Mouse (Mus musculus): ENCODE data around the gene Kcnj12. TPM values are rescaled to one million over a fixed set of nuclear protein-coding genes. Genes with fewer than 3 reads are reported as not detected.

The Kcnj12 gene
- 0.33 and 0.61 TPM in 2 replicates for polyA plus RNA-seq (2015; fragmentation: Nextera tagmentation; extraction: Ambion mirVana)

GRCm38 (mm10) chr11:61022550-61023391, at the start of gene Kcnj12:
Gene Kcnj12, plus strand, starts transcription at chr11:61022564.
- no peak for DNase-seq (ENCODE audit: low spot score)
- no peak for TF ChIP-seq CTCF (IDR thresholded peaks at IDR 0.05)
- no peak for TF ChIP-seq EP300 (IDR thresholded peaks at IDR 0.05)
- WGBS, result 4% methylated on average over 64 of the region's 81 CpGs
- Histone ChIP-seq H3K36me3 (ENCODE audit: insufficient read depth, low read length) (no peaks in the 10 kb centered on the region), H3K27ac (ENCODE audit: low read length) (no peak within 1 kb of the TSS), H3K4me3 (ENCODE audit: low read depth, low read length) (peak within 1 kb of the TSS; percentile 38), H3K9me3 (ENCODE audit: low read length) (no peaks in the 10 kb centered on the region), H3K4me2 (replicated peaks; ENCODE audit: low read depth, low read length) (peak within 1 kb of the TSS; percentile 67), H3K9ac (replicated peaks; ENCODE audit: low read depth) (no peak within 1 kb of the TSS), H3K4me1 (ENCODE audit: insufficient read depth, low read depth, low read length) (no peaks in the 10 kb centered on the region), H3K27me3 (replicated peaks; ENCODE audit: insufficient read depth, low read length) (peaks cover 39% of the 10 kb centered on the region)
- no peak for ATAC-seq

GRCm38 (mm10) chr11:60975097-60975496, 47.3 kb upstream of the Kcnj12 start:
- H3K4me1 ChIP-seq (ENCODE audit: insufficient read depth, low read depth, low read length), result no peaks in the 10 kb centered on the region
- 54% methylated on average over 11 of the region's 11 CpGs for WGBS
- no peak overlapping the region for H3K9ac ChIP-seq (replicated peaks; ENCODE audit: low read depth)
- H3K9me3 ChIP-seq (ENCODE audit: low read length), result no peaks in the 10 kb centered on the region
- no peak for ATAC-seq
- no peaks in the 10 kb centered on the region for H3K27me3 ChIP-seq (replicated peaks; ENCODE audit: insufficient read depth, low read length)
- H3K4me3 ChIP-seq (ENCODE audit: low read depth, low read length), result no peak overlapping the region
- no peak overlapping the region for H3K27ac ChIP-seq (ENCODE audit: low read length)
- no peak for DNase-seq (ENCODE audit: low spot score)
- no peaks in the 10 kb centered on the region for H3K36me3 ChIP-seq (ENCODE audit: insufficient read depth, low read length)
- TF ChIP-seq EP300 (IDR thresholded peaks at IDR 0.05) (no peak), CTCF (IDR thresholded peaks at IDR 0.05) (no peak)
- no peak overlapping the region for H3K4me2 ChIP-seq (replicated peaks; ENCODE audit: low read depth, low read length)

GRCm38 (mm10) chr11:60976234-60976633, 46.1 kb upstream of the Kcnj12 start:
- DNase-seq (ENCODE audit: low spot score) (no peak), ATAC-seq (no peak)
- no peak for TF ChIP-seq CTCF (IDR thresholded peaks at IDR 0.05)
- no peak for TF ChIP-seq EP300 (IDR thresholded peaks at IDR 0.05)
- H3K4me3 ChIP-seq (ENCODE audit: low read depth, low read length), result no peak overlapping the region
- 71% methylated on average over 2 of the region's 2 CpGs for WGBS
- H3K27me3 ChIP-seq (replicated peaks; ENCODE audit: insufficient read depth, low read length), result no peaks in the 10 kb centered on the region
- H3K4me1 ChIP-seq (ENCODE audit: insufficient read depth, low read depth, low read length), result no peaks in the 10 kb centered on the region
- H3K36me3 ChIP-seq (ENCODE audit: insufficient read depth, low read length), result no peaks in the 10 kb centered on the region
- H3K9ac ChIP-seq (replicated peaks; ENCODE audit: low read depth), result no peak overlapping the region
- no peak overlapping the region for H3K4me2 ChIP-seq (replicated peaks; ENCODE audit: low read depth, low read length)
- H3K27ac ChIP-seq (ENCODE audit: low read length), result no peak overlapping the region
- H3K9me3 ChIP-seq (ENCODE audit: low read length), result no peaks in the 10 kb centered on the region

- Histone ChIP-seq H3K36me3 (ENCODE audit: insufficient read depth, low read length) (no peaks in the 10 kb centered on the region), H3K4me2 (replicated peaks; ENCODE audit: low read depth, low read length) (no peak overlapping the region), H3K27ac (ENCODE audit: low read length) (no peak overlapping the region), H3K9me3 (ENCODE audit: low read length) (no peaks in the 10 kb centered on the region), H3K4me1 (ENCODE audit: insufficient read depth, low read depth, low read length) (no peaks in the 10 kb centered on the region), H3K4me3 (ENCODE audit: low read depth, low read length) (no peak overlapping the region), H3K27me3 (replicated peaks; ENCODE audit: insufficient read depth, low read length) (no peaks in the 10 kb centered on the region), H3K9ac (replicated peaks; ENCODE audit: low read depth) (no peak overlapping the region)
- WGBS, result 30% methylated on average over 7 of the region's 8 CpGs
- ATAC-seq, result peak; percentile 57
- DNase-seq (ENCODE audit: low spot score), result peak; percentile 71
- TF ChIP-seq CTCF (IDR thresholded peaks at IDR 0.05) (peak; percentile 48), EP300 (IDR thresholded peaks at IDR 0.05) (no peak)
Observed at GRCm38 (mm10) chr11:60976742-60977141, 45.6 kb upstream of the Kcnj12 start.

GRCm38 (mm10) chr11:60977153-60977552, 45.2 kb upstream of the Kcnj12 start:
- Histone ChIP-seq H3K9ac (replicated peaks; ENCODE audit: low read depth) (no peak overlapping the region), H3K27ac (ENCODE audit: low read length) (no peak overlapping the region), H3K4me2 (replicated peaks; ENCODE audit: low read depth, low read length) (no peak overlapping the region), H3K36me3 (ENCODE audit: insufficient read depth, low read length) (no peaks in the 10 kb centered on the region), H3K27me3 (replicated peaks; ENCODE audit: insufficient read depth, low read length) (no peaks in the 10 kb centered on the region), H3K9me3 (ENCODE audit: low read length) (no peaks in the 10 kb centered on the region), H3K4me1 (ENCODE audit: insufficient read depth, low read depth, low read length) (no peaks in the 10 kb centered on the region), H3K4me3 (ENCODE audit: low read depth, low read length) (no peak overlapping the region)
- DNase-seq (ENCODE audit: low spot score) (no peak), ATAC-seq (peak; percentile 38; the same call in 1 of the 2 replicates)
- TF ChIP-seq EP300 (IDR thresholded peaks at IDR 0.05) (no peak), CTCF (IDR thresholded peaks at IDR 0.05) (no peak)
- 43% methylated on average over 3 of the region's 3 CpGs for WGBS

GRCm38 (mm10) chr11:60978658-60979057, 43.7 kb upstream of the Kcnj12 start:
- Histone ChIP-seq H3K36me3 (ENCODE audit: insufficient read depth, low read length) (no peaks in the 10 kb centered on the region), H3K4me3 (ENCODE audit: low read depth, low read length) (no peak overlapping the region), H3K9ac (replicated peaks; ENCODE audit: low read depth) (no peak overlapping the region), H3K27ac (ENCODE audit: low read length) (no peak overlapping the region), H3K4me2 (replicated peaks; ENCODE audit: low read depth, low read length) (no peak overlapping the region), H3K9me3 (ENCODE audit: low read length) (no peaks in the 10 kb centered on the region), H3K4me1 (ENCODE audit: insufficient read depth, low read depth, low read length) (no peaks in the 10 kb centered on the region), H3K27me3 (replicated peaks; ENCODE audit: insufficient read depth, low read length) (no peaks in the 10 kb centered on the region)
- ATAC-seq (no peak), DNase-seq (ENCODE audit: low spot score) (no peak)
- TF ChIP-seq CTCF (IDR thresholded peaks at IDR 0.05) (no peak), EP300 (IDR thresholded peaks at IDR 0.05) (no peak)
- 65% methylated on average over 2 of the region's 2 CpGs for WGBS
